Mouse (Mus musculus): Measurements from ENCODE around the gene Tmem217.

Gene Tmem217

GRCm38 (mm10) chr17:29497071-29497354, 55.2 kb downstream of the Tmem217 start:
- peaks cover 71% of the 10 kb centered on the region for H3K4me1 ChIP-seq (replicated peaks; ENCODE audit: low read depth, low read length)
- H3K9me3 ChIP-seq (ENCODE audit: low read length) = no peaks in the 10 kb centered on the region
- no peak for TF ChIP-seq CTCF (conservative IDR thresholded peaks at IDR 0.05; ENCODE audit: low read length)
- TF ChIP-seq NANOG (IDR thresholded peaks at IDR 0.05; ENCODE audit: borderline replicate concordance, low read length) = no peak
- TF ChIP-seq POU5F1 (IDR thresholded peaks at IDR 0.05; ENCODE audit: borderline replicate concordance, low read length) = no peak
- no peak overlapping the region for H3K4me3 ChIP-seq (replicated peaks; ENCODE audit: low read length)
- peaks cover 47% of the 10 kb centered on the region for H3K36me3 ChIP-seq (ENCODE audit: insufficient read depth, low read length)
- H3K27me3 ChIP-seq (ENCODE audit: insufficient read depth, low read length) = peaks cover 2% of the 10 kb centered on the region; the same call in 1 of the 2 replicates

GRCm38 (mm10) chr17:29496211-29497070, 55.7 kb downstream of the Tmem217 start:
- peaks cover 52% of the 10 kb centered on the region for H3K36me3 ChIP-seq (ENCODE audit: insufficient read depth, low read length)
- TF ChIP-seq POU5F1 (IDR thresholded peaks at IDR 0.05; ENCODE audit: borderline replicate concordance, low read length) (no peak), NANOG (IDR thresholded peaks at IDR 0.05; ENCODE audit: borderline replicate concordance, low read length) (no peak), CTCF (conservative IDR thresholded peaks at IDR 0.05; ENCODE audit: low read length) (no peak)
- H3K9me3 ChIP-seq (ENCODE audit: low read length) = no peaks in the 10 kb centered on the region
- peaks cover 66% of the 10 kb centered on the region for H3K4me1 ChIP-seq (replicated peaks; ENCODE audit: low read depth, low read length)
- no peak overlapping the region for H3K4me3 ChIP-seq (replicated peaks; ENCODE audit: low read length)
- peaks cover 2% of the 10 kb centered on the region; the same call in 1 of the 2 replicates for H3K27me3 ChIP-seq (ENCODE audit: insufficient read depth, low read length)

DNA sequence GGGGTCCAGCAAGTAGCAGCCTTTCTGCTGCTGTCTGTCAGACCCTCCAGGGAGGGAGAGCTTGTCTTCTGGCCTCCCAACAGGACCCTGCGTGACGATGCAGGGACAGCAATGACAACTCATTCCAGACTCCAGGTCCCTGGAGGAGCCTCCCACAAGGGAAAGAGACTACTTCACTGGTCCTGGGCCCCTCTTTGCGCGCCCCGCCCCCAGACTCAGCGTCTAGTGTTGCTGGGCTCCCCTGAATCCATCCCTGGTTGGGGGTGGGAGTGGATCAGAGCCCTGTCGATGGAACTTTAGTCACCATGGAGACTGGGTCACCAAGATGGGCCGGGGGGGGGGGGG, 57.5 kb downstream of the Tmem217 start:
- H3K36me3 ChIP-seq (ENCODE audit: insufficient read depth, low read length) = peaks cover 55% of the 10 kb centered on the region
- H3K27me3 ChIP-seq (ENCODE audit: insufficient read depth, low read length) = no peaks in the 10 kb centered on the region
- TF ChIP-seq CTCF (conservative IDR thresholded peaks at IDR 0.05; ENCODE audit: low read length) (no peak), POU5F1 (IDR thresholded peaks at IDR 0.05; ENCODE audit: borderline replicate concordance, low read length) (no peak), NANOG (IDR thresholded peaks at IDR 0.05; ENCODE audit: borderline replicate concordance, low read length) (no peak)
- H3K4me1 ChIP-seq (replicated peaks; ENCODE audit: low read depth, low read length) = peaks cover 51% of the 10 kb centered on the region
- peak overlapping the region; percentile 96 for H3K4me3 ChIP-seq (replicated peaks; ENCODE audit: low read length)
- H3K9me3 ChIP-seq (ENCODE audit: low read length) = no peaks in the 10 kb centered on the region

GRCm38 (mm10) chr17:29494062-29494731, 58.0 kb downstream of the Tmem217 start:
- peak overlapping the region; percentile 96 for H3K4me3 ChIP-seq (replicated peaks; ENCODE audit: low read length)
- peaks cover 55% of the 10 kb centered on the region for H3K36me3 ChIP-seq (ENCODE audit: insufficient read depth, low read length)
- TF ChIP-seq NANOG (IDR thresholded peaks at IDR 0.05; ENCODE audit: borderline replicate concordance, low read length) (no peak), POU5F1 (IDR thresholded peaks at IDR 0.05; ENCODE audit: borderline replicate concordance, low read length) (peak; percentile 73; the same call in 1 of the 2 replicates)
- peaks cover 51% of the 10 kb centered on the region for H3K4me1 ChIP-seq (replicated peaks; ENCODE audit: low read depth, low read length)
- H3K27me3 ChIP-seq (ENCODE audit: insufficient read depth, low read length) = no peaks in the 10 kb centered on the region
- H3K9me3 ChIP-seq (ENCODE audit: low read length) = no peaks in the 10 kb centered on the region

GRCm38 (mm10) chr17:29493461-29493980, 58.7 kb downstream of the Tmem217 start:
- H3K9me3 ChIP-seq (ENCODE audit: low read length) = no peaks in the 10 kb centered on the region
- H3K4me3 ChIP-seq (replicated peaks; ENCODE audit: low read length) = peak overlapping the region; percentile 96
- H3K36me3 ChIP-seq (ENCODE audit: insufficient read depth, low read length) = peaks cover 55% of the 10 kb centered on the region
- H3K27me3 ChIP-seq (ENCODE audit: insufficient read depth, low read length) = no peaks in the 10 kb centered on the region
- TF ChIP-seq CTCF (conservative IDR thresholded peaks at IDR 0.05; ENCODE audit: low read length) (no peak), POU5F1 (IDR thresholded peaks at IDR 0.05; ENCODE audit: borderline replicate concordance, low read length) (no peak), NANOG (IDR thresholded peaks at IDR 0.05; ENCODE audit: borderline replicate concordance, low read length) (no peak)
- H3K4me1 ChIP-seq (replicated peaks; ENCODE audit: low read depth, low read length) = peaks cover 57% of the 10 kb centered on the region

DNA sequence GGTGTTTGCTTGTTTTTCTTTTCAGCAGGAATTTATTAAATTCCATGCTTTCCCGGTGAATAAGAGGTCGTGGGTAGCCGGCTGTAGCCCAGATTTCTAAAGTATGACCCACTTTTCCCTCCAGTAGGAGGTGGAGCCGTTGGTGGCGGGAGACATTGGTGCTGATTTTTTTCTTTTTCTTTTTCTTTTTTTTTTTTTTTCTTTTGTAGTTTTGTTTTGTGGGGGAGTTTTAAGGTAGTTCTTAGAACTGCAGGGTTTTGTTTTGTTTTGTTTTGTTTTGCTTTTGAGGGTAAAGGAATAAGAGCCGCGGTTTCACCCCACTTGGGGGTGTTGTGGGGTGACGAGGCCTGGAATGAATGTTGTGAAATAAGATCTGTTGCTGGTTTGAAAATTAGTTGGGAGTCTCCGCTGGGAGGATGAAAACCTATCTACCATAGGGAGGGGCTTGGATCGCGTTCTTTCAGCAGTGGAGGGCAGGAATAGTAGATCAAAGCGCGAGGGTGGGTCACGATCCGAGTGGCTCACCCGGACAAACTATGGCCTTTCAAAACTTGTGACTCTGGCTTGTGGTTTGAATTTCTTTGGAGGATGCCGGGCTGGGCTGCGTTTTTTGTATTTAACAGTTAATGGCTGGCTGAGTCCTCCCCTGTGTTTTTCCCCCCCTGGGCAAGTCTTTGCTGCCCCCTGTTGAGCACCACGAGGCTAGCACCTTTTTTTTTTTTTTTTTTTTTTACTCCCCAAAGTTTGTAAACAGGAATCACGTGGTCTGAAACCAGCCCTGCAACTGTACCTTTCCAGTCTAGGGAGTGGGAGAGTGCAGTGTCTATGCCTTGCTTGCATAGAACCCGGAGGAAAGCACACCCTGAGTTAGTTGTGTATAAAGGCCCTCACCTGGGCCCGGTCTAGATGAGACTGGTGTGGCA, 59.7 kb downstream of the Tmem217 start:
- Histone ChIP-seq H3K4me1 (replicated peaks; ENCODE audit: low read depth, low read length) (peaks cover 58% of the 10 kb centered on the region), H3K4me3 (replicated peaks; ENCODE audit: low read length) (peak overlapping the region; percentile 96), H3K36me3 (ENCODE audit: insufficient read depth, low read length) (peaks cover 55% of the 10 kb centered on the region), H3K27me3 (ENCODE audit: insufficient read depth, low read length) (no peaks in the 10 kb centered on the region), H3K9me3 (ENCODE audit: low read length) (no peaks in the 10 kb centered on the region)
- TF ChIP-seq POU5F1 (IDR thresholded peaks at IDR 0.05; ENCODE audit: borderline replicate concordance, low read length) (no peak), CTCF (conservative IDR thresholded peaks at IDR 0.05; ENCODE audit: low read length) (peak; percentile 54)

DNA sequence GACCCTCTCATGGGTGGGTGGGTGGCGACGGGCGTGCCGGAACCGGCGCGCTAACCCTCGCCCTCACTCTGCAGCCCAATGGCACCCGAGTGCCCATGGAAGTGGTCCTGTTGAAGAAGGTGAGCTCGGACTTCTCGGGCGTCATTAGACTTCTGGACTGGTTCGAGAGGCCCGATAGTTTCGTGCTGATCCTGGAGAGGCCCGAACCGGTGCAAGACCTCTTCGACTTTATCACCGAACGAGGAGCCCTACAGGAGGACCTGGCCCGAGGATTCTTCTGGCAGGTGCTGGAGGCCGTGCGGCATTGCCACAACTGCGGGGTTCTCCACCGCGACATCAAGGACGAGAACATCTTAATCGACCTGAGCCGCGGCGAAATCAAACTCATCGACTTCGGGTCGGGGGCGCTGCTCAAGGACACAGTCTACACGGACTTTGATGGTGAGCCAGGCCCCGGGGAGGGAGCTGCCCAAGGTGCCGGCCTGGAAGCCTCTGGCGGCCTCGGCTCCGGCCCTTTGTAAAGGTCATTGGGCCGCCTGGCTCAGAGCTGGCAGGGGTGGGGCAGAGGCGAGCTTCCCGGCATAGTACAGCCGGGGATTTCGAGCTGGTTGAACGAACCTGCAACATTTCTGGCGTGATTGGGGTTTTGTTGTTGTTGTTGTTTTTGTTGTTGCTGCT, 60.5 kb downstream of the Tmem217 start:
- Histone ChIP-seq H3K4me1 (replicated peaks; ENCODE audit: low read depth, low read length) (peaks cover 61% of the 10 kb centered on the region), H3K9me3 (ENCODE audit: low read length) (no peaks in the 10 kb centered on the region), H3K4me3 (replicated peaks; ENCODE audit: low read length) (peak overlapping the region; percentile 96), H3K27me3 (ENCODE audit: insufficient read depth, low read length) (no peaks in the 10 kb centered on the region), H3K36me3 (ENCODE audit: insufficient read depth, low read length) (peaks cover 52% of the 10 kb centered on the region)
- TF ChIP-seq CTCF (conservative IDR thresholded peaks at IDR 0.05; ENCODE audit: low read length) (no peak), NANOG (IDR thresholded peaks at IDR 0.05; ENCODE audit: borderline replicate concordance, low read length) (no peak), POU5F1 (IDR thresholded peaks at IDR 0.05; ENCODE audit: borderline replicate concordance, low read length) (no peak)

All from E14TG2a.4 (cell line).